Mouse (Mus musculus): ENCODE data around the gene Gas2l1.

DNA sequence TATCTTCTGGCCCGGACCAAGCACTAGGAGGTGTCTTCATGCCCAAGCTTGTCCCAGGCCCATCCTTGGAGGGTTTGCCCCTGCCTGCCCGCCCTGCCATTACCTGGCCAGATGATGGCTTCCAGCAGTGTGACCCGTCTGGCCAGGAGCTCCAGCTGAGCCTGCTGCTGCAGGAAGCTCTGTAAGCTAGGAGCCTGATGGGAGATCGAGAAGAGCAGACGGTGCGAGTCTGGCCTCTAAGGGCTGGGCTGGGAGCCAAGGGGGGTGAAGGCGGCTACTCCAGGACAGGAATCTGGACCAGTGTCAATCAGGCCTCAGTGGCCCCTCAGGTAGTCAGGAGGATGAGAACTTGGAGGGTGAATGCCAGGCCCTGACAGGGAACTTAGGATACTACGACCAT, 44.3 kb upstream of the Gas2l1 start:
- TF ChIP-seq ZNF384 (IDR thresholded peaks at IDR 0.05; ENCODE audit: low read depth, low read length) (no peak), HCFC1 (IDR thresholded peaks at IDR 0.05; ENCODE audit: borderline replicate concordance, insufficient read depth, low read length) (no peak)

Data from ES-E14 (cell line).